Mouse (Mus musculus) cerebral cortex, adult 2 months (tissue): ENCODE measurements around the gene Ngef.

Experiments
- WGBS: fragments of 180-500 bp; shearing (Covaris S2); methylation state at CpG from one replicate; pipeline ENCODE4 v1.1.7; 2018; 5-methylcytosine and 5-hydroxymethylcytosine counted together

Gene Ngef

DNA sequence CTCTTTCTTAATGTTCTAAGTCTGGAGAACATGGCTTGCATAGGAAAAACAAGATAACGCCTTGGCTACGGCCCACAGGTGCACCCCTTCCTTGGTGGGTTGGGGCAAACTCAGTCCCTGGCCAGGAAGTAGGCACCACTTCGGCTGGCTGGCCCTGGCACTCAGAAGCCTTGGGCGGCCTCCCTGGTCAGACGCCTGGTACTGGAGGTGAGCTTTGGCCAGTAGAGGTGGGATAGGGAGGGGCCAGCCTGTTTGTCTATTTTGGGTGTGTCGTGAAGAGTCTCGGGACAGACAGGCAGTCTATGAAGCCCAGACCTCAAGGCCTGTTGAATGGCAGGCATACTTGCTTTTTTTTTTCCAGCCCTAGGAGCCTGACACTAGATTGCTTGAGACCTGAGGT lies 101.1 kb downstream of the Ngef start:
- 64% methylated on average over 7 of the region's 7 CpGs for WGBS

DNA sequence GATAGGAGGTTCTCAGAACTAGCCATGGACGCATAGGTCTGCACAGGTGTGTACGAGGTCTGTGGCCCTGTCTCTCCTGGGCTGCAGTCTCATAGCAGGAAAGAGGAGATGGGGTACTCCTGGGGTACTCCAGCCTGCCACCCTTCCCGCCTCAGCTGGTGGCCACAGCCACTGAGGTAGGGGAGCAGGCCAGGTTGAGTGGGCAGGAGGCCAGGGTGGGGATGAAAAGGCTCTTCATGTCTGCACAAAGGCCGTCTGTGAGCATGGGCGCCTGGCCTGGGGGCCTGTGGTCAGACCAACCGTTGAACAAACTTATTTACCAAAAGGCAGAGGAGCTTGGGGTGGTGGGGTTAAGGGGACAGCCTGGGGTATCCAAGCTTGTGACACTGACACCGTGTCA lies 101.8 kb downstream of the Ngef start:
- WGBS = 71% methylated on average over 7 of the region's 7 CpGs

DNA sequence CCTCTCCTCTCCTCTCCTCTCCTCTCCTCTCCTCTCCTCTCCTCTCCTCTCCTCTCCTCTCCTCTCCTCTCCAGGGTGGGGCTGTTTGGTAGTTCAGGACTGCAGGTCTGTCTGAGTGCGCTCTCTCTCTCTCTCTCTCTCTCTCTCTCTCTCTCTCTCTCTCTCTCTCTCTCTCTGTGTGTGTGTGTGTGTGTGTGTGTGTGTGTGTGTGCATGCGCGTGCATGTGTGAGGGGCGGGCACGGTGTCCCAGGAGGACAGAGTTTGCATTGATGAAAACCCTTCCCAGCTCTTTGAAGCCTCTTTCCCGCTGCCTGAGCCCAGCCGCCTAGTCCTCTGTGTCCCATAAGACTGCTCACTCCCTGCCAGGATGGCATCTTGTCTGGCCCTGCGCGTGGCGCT lies 103.7 kb downstream of the Ngef start, which contains the start of gene Snorc:
Snorc (plus strand) TSS at position 301 of the 400 bp plus-strand sequence.
- WGBS = 46% methylated on average over 8 of the region's 10 CpGs

DNA sequence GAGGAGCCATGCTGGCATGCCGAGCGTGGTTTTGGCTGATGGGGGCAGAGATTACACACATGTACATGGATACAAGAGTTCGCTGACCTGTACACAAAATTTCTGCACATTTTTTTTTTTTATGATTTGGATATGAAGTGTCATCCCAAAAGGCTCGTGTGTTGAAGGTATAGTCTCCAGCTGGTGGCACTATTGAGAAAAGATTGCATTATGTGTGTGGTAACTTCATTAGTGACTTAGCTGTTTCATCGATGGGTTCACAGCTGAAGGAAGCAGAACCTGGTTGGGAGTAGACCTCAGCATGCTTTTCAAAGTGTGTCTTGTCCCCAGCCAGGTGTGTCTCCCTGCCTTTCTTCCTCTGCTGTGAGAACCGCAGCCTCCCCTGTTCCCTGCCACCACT lies 105.3 kb downstream of the Ngef start:
- WGBS = 66% methylated on average over 6 of the region's 6 CpGs

DNA sequence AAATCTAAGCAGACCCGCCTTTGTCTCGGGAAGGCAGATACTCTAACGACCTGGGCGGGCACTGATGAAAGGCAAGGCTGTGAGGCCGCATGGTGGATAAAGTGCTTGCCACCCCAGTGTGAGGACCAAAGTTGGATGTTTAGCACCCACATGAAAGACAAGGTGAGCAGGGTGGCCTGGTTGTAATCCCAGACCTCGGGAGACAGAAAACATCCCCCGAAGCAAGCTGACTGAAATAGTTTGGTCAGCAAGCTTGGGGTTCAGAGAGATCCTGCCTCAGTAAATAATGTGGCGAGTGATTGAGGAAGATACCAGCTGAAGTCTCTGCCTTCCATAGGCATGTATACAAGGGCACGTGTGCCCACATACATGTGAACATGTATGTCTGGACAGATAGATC lies 106.2 kb downstream of the Ngef start:
- 73% methylated on average over 9 of the region's 9 CpGs for whole genome bisulfite sequencing

DNA sequence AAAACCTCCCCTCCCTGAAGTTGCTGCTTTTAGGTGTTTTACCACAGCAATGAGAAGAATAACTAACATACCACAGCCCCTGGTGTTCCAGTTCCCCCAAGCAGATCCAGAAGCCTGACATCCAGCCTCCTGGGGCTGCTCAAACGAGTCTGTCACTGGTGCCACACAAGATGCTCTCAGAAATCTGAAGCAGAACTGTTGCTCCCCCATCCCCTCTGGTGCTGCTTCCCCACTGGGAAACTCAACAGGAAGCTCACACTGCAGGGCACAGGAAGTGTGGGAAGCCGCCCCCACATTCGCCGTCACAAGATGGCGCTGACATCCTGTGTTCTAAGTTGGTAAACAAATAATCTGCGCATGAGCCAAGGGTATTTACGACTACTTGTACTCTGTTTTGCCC lies 113.8 kb downstream of the Ngef start:
- WGBS = 61% methylated on average over 6 of the region's 7 CpGs

DNA sequence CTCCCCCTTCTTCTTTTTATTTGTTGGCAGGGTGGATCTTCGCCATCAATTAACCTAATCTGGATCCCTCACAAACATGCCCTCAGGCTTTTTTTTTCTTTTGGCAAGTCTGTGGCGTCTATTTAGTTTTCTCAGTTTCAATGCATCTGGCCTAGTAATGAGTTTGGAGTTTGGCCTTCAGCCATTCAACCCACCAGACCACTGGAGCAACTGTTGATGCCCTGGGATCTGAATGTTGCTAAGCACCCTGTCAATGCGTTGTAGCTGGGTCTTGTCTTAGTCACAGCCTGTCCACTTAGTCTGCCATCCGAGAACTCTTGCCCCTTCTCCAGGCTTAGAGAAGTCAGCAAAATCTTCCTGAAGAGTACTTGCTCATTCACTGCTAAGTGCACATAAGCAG lies 115.6 kb downstream of the Ngef start:
- WGBS = 62% methylated on average over 4 of the region's 4 CpGs

DNA sequence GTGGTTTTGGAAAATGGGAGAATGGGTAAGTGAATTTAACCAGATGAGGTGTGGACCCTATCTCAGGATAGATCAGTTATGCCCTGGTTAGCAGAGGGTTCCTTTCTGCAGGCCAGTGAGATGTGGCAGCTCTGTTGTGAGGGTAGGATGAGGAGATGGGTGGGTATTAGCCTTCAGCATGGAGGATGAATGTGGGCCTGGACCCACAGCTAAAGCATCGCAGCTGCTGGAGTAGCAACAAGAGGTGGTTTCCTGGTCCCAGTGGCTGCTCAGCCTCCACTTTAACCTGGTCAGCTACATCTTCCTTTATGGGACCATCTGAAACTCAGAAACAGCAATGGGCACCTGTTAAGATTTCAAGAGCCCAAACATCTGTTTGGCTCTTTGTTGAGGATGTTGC lies 117.2 kb downstream of the Ngef start:
- WGBS = 100% methylated on average over 1 of the region's 1 CpGs

DNA sequence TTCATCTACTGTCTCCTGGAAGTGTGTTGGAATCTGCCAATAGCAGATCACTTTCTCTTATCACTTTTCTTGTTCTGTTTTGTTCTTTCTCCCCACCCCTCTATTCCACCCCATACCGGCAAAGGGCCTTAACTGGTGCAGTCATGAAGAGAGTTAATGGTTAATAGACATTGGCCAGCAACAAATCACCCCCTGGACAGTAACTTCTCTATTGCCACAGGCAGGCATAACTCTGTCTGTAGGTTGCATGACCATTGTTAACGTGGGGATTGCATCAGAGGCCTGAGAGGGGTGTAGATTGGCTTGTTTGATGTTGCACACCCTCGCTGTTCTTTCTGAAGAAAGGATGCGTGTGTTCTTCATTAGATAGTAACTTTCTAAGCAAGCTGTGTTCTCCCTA lies 124.2 kb downstream of the Ngef start:
- WGBS = 89% methylated on average over 4 of the region's 4 CpGs

DNA sequence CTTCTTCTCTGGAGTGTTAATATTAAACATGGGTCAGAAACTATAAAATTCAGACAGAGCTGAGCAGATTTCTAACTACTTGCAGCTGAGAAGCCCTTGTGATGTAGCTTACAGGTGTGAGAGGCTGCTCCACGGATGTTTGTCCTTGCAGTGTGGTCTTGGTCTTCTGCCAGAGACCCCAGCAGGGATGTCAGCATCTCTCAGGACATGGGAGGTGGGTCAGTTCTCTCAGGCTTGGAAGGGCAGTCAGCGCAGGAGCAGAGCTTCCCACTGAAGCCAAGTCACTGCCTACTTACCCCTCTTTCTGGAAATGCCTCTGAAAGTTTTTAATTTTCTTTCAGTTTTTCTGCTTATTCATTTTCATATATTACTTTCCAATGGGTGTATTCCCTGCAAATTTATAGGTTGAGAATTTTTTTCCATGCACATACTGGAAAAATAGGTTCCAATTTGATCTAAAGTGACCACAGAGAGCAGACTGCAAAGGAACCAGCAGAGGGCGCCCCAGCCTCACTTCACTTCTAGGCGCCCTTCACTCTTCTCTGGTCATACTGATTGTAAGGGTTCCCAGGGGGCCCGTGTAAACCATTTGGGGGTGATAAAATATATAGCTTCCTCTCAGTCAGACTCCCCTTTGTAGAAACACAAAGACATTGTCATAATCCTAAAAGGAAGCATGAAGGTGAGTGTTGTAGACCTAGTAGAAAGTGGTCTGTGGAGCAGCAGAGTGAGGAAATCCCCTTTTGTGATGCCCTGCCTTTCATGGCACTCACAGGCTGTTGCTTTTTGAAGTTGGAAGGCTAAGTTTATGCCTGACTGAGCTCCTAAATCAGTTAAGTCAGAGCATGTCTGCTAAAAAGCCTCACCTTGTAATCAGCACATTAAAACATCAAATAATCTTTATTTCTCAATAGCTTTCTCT lies 126.2 kb downstream of the Ngef start:
- whole genome bisulfite sequencing = 31% methylated on average over 5 of the region's 5 CpGs

DNA sequence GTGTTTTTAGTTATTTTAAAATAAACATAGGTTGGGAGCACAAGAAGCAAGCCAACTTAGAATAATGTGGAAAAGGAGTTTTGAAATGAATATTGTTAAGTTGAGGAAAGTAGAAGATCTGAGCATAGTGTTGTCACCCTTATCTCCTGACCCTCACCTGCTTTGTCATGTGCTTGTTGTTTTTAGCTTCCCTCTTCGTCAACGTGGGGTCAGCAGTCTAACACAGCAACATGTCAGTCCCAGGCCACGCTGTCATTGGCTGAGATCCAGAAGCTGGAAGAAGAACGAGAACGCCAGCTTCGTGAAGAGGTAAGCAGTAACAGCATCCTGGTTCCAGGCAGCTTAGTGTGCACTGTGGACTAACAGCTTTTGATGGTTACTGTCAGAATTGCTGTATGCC lies 137.1 kb downstream of the Ngef start:
- 52% methylated on average over 6 of the region's 6 CpGs for WGBS

DNA sequence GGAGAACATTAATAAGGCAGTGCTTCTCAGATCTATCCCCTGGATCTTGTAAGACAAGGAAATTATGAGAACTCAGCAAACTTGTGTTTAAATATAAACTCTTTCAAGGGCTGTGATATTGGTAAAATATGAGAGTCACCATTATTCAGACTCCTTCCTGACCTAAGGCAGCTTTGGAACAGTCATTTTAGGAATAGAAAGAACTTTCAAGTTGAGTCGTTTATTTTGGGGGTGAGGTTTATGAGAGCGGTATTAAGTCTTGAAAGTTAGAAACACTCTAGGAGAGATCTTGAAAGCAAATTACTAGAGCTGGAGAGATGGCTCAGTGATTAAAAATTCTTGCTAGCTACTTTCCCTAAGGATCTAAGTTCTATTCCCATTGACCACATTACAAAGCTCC lies 138.5 kb downstream of the Ngef start:
- WGBS = 94% methylated on average over 2 of the region's 2 CpGs
